Mouse (Mus musculus) liver, adult 2 months (tissue): ENCODE measurements at regions not wholly inside any gene's neighbourhood (a gene's known extent, or its start where the extent isn't known, plus 50 kb on each side); places are given as distances from the start of the nearest gene placed in this dataset.

ENCODE experiments used
- CTCF ChIP-seq: fragments of 200-500 bp; IDR thresholded peaks from 2 replicates; pipeline ENCODE4 v1.5.1; 2011; ENCODE audit warnings: low read depth, low read length, control low read depth
- POLR2A ChIP-seq: fragments of 200-500 bp; IDR thresholded peaks from 2 replicates; pipeline ENCODE4 v1.6.1; 2011; ENCODE audit warnings: low read length, control low read depth; ENCODE audit not compliant: insufficient read depth; ENCODE audit errors: extremely low read depth

- TF ChIP-seq CTCF (no peak), POLR2A (no peak)
Observed at GRCm38 (mm10) chr1:137023706-137024105, 63.5 kb upstream of the Nr5a2 start.
